Mouse (Mus musculus): ENCODE results near the gene Vps51.

DNA sequence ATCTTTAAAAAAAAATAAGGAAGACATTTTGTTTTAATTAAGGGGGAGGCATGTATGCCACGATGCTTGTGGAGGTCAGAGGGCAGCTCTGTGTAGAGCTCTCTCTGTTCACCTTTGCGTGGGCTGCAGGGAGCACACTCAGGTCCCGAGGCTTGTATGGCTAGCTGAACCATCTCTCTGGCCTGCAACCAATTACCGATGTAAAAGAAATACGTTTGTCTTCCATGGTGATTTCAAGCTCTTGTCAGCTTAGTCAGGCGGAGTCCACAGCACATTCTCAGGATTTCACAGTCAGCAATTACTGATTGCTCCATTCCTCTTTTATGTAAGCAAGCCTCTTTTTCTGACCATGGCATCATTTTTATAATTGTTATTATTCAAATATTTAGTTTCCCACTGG, 24.2 kb upstream of the Vps51 start:
- TF ChIP-seq MYOD1 (IDR thresholded peaks at IDR 0.05; ENCODE audit: control insufficient read depth in 1 of 3, insufficient read length in 2 of 3, low read depth in 2 of 3), result no peak
- no peak for TF ChIP-seq TCF12 (IDR thresholded peaks at IDR 0.05; ENCODE audit: insufficient read depth, poor library complexity, severe bottlenecking)
- TF ChIP-seq POLR2A (IDR thresholded peaks at IDR 0.05; ENCODE audit: insufficient read length, low read depth), result no peak
- TF ChIP-seq MAX (IDR thresholded peaks at IDR 0.05; ENCODE audit: low read depth), result no peak
- TF ChIP-seq USF1 (IDR thresholded peaks at IDR 0.05; ENCODE audit: low read depth), result no peak
- TF ChIP-seq TCF3 (IDR thresholded peaks at IDR 0.05; ENCODE audit: insufficient read length, low read depth), result no peak
- TF ChIP-seq CEBPB (IDR thresholded peaks at IDR 0.05; ENCODE audit: insufficient read depth, poor library complexity, severe bottlenecking), result no peak
- no peak for TF ChIP-seq MYOG (IDR thresholded peaks at IDR 0.05; ENCODE audit: control insufficient read depth in 1 of 3, insufficient read depth in 1 of 3, insufficient read length in 2 of 3, low read depth in 2 of 3)
